Mouse (Mus musculus) kidney, embryonic 16.5 days (tissue): ENCODE data around the gene Tbl2. TPM values are rescaled to one million over a fixed set of nuclear protein-coding genes. Genes with fewer than 3 reads are reported as not detected.
A peak's percentile ranks its signal among the peaks of the same experiment; 100 is the strongest.

Experiments used
- ATAC-seq: fragments of 200-750 bp; cut with Nextera tagmentation; 2 replicates; pipeline ENCODE4 v1.8.0; 2017; ENCODE audit warnings: moderate TSS enrichment; ENCODE audit not compliant: low FRiP score, low TSS enrichment
- H3K27ac ChIP-seq: fragments of 300-500 bp; sonication (generic); 2 replicates; pipeline ENCODE4 v1.5.1; 2014; ENCODE audit warnings: low read length
- H3K27me3 ChIP-seq: fragments of 300-500 bp; sonication (generic); 2 replicates; pipeline ENCODE4 v1.6.1; 2014; ENCODE audit warnings: low read length, control low read depth, mixed read lengths; ENCODE audit not compliant: insufficient read depth
- H3K36me3 ChIP-seq: fragments of 300-500 bp; sonication (generic); 2 replicates; pipeline ENCODE4 v1.6.1; 2014; ENCODE audit warnings: low read length, control low read depth, mixed read lengths; ENCODE audit not compliant: insufficient read depth
- H3K4me1 ChIP-seq: fragments of 300-500 bp; sonication (generic); 2 replicates; pipeline ENCODE4 v1.6.1; 2014; ENCODE audit warnings: low read length, control low read depth, mixed read lengths; ENCODE audit not compliant: insufficient read depth
- H3K4me2 ChIP-seq: fragments of 300-500 bp; sonication (generic); replicated peaks from 2 replicates; pipeline ENCODE4 v1.6.1; 2014; ENCODE audit warnings: low read depth, low read length
- H3K4me3 ChIP-seq: fragments of 300-500 bp; sonication (generic); 2 replicates; pipeline ENCODE4 v1.5.1; 2014; ENCODE audit warnings: mild to moderate bottlenecking, low read length
- H3K9ac ChIP-seq: fragments of 300-500 bp; sonication (generic); replicated peaks from 2 replicates; pipeline ENCODE4 v1.6.1; 2014; ENCODE audit warnings: low read length
- H3K9me3 ChIP-seq: fragments of 300-500 bp; sonication (generic); 2 replicates; pipeline ENCODE4 v1.6.1; 2016; ENCODE audit warnings: low read length, control low read depth
- WGBS: fragments of 180-500 bp; shearing (Covaris S2); extraction: QIAGEN DNeasy Blood & Tissue Kit; methylation state at CpG from one replicate; pipeline ENCODE4 v1.1.7; 2014; 5-methylcytosine and 5-hydroxymethylcytosine counted together
- polyA plus RNA-seq: library from polyadenylated mRNA; unstranded; fragments of >200 nt; fragmentation: Nextera tagmentation; extraction: Ambion mirVana; gene quantifications from 2 replicates; pipeline ENCODE4 v1.2.1, GENCODE M21; 2015

Gene Tbl2
- 26.3 and 27.0 TPM in 2 replicates for polyA plus RNA-seq

GRCm38 (mm10) chr5:135149053-135149819 lies at the start of gene Tbl2:
Gene Tbl2, plus strand, starts transcription at chr5:135149657.
- H3K4me2 ChIP-seq = peak within 1 kb of the TSS; percentile 75
- WGBS = under 1% methylated on average over 62 of the region's 63 CpGs

GRCm38 (mm10) chr5:135100981-135101380 lies 48.5 kb upstream of the Tbl2 start:
- no peak overlapping the region for H3K27ac ChIP-seq
- H3K9ac ChIP-seq = no peak overlapping the region
- H3K4me3 ChIP-seq = no peak overlapping the region
- no peak overlapping the region for H3K4me2 ChIP-seq
- no peaks in the 10 kb centered on the region for H3K9me3 ChIP-seq
- 65% methylated on average over 1 of the region's 1 CpGs for WGBS
- H3K36me3 ChIP-seq = no peaks in the 10 kb centered on the region
- no peak for ATAC-seq
- no peaks in the 10 kb centered on the region for H3K4me1 ChIP-seq
- H3K27me3 ChIP-seq = peaks cover 7% of the 10 kb centered on the region; the same call in 1 of the 2 replicates

More at GRCm38 (mm10) chr5:135149053-135149819, at the start of gene Tbl2:
- Histone ChIP-seq H3K4me3 (peak within 1 kb of the TSS; percentile 86), H3K27me3 (no peaks in the 10 kb centered on the region), H3K9ac (peak within 1 kb of the TSS; percentile 81), H3K36me3 (peaks cover 11% of the 10 kb centered on the region), H3K27ac (peak within 1 kb of the TSS; percentile 97), H3K4me1 (peaks cover 9% of the 10 kb centered on the region), H3K9me3 (no peaks in the 10 kb centered on the region)
- ATAC-seq = peak; percentile 98

- Histone ChIP-seq H3K27me3 (peaks cover 24% of the 10 kb centered on the region), H3K9ac (no peak overlapping the region), H3K9me3 (no peaks in the 10 kb centered on the region), H3K4me2 (no peak overlapping the region), H3K27ac (no peak overlapping the region), H3K4me1 (peaks cover 14% of the 10 kb centered on the region; the same call in 1 of the 2 replicates), H3K4me3 (no peak overlapping the region), H3K36me3 (no peaks in the 10 kb centered on the region)
- no peak for ATAC-seq
- WGBS = 65% methylated on average over 11 of the region's 11 CpGs
Measured at GRCm38 (mm10) chr5:135103999-135104660, 45.3 kb upstream of the Tbl2 start.

- Histone ChIP-seq H3K27me3 (peaks cover 24% of the 10 kb centered on the region), H3K9me3 (no peaks in the 10 kb centered on the region), H3K4me1 (peaks cover 14% of the 10 kb centered on the region; the same call in 1 of the 2 replicates), H3K4me2 (peak overlapping the region; percentile 95), H3K4me3 (peak overlapping the region; percentile 59), H3K9ac (peak overlapping the region; percentile 68), H3K36me3 (no peaks in the 10 kb centered on the region), H3K27ac (no peak overlapping the region)
- under 1% methylated on average over 48 of the region's 48 CpGs for WGBS
- peak; percentile 88 for ATAC-seq
Measured at GRCm38 (mm10) chr5:135106758-135107256, 42.6 kb upstream of the Tbl2 start.

DNA sequence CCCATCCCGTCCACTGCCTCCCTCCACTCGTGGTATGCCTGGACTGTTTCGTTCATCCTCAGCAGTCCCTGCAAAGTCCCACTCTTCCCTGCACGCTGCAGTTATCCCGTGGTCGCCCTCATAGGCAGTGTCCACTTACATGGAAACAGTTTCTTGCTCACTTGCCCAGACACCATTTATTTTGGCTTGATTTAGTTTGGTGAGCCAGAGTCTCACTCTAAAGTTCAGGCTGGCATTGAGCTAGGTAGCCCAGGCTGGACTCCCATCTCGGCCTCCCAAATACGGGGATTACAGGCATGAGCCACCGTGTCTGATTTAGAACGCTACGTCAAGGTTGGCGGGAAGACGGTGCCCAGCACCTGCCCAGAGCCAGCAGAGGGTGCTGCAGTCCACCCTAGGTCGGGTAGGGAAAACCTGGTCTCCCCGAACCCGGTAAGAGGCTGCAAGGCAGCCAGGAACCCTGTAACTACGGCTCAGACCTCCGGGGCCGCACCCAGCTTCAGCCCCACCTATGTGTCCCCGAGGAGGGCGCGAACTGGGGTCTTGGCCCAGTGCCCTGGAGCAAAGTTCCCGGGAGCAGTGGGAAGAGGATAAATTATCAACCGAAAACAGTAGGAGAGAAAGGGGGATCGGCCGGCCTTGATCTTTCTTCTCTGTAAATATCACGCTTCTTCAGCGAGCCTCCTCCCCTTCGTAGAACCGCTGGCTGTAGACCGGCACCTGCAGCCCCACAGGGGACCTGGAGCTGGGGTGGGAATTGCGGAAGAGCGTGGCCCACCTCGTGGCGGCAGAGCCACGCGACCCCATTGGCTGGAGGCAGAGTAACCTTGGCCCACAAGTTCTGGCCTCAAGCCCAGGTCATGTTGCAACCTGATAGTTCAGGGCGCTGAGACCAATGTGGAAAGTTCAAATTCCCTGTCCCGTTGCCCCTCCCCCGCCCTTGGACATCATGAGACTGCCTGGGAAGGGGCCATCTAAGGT lies 41.6 kb upstream of the Tbl2 start:
- H3K27me3 ChIP-seq = peaks cover 24% of the 10 kb centered on the region
- H3K4me2 ChIP-seq = peak overlapping the region; percentile 95
- ATAC-seq = peak; percentile 64; the same call in 1 of the 2 replicates
- no peaks in the 10 kb centered on the region for H3K9me3 ChIP-seq
- peak overlapping the region; percentile 68; the same call in 1 of the 2 replicates for H3K9ac ChIP-seq
- 5% methylated on average over 38 of the region's 40 CpGs for WGBS
- no peaks in the 10 kb centered on the region for H3K36me3 ChIP-seq
- H3K4me1 ChIP-seq = peaks cover 14% of the 10 kb centered on the region; the same call in 1 of the 2 replicates
- no peak overlapping the region for H3K27ac ChIP-seq
- peak overlapping the region; percentile 59 for H3K4me3 ChIP-seq

GRCm38 (mm10) chr5:135109017-135109416 lies 40.4 kb upstream of the Tbl2 start:
- Histone ChIP-seq H3K4me2 (no peak overlapping the region), H3K9me3 (no peaks in the 10 kb centered on the region), H3K36me3 (no peaks in the 10 kb centered on the region), H3K27ac (no peak overlapping the region), H3K27me3 (peaks cover 24% of the 10 kb centered on the region), H3K4me1 (peaks cover 14% of the 10 kb centered on the region; the same call in 1 of the 2 replicates), H3K4me3 (no peak overlapping the region), H3K9ac (no peak overlapping the region)
- no peak for ATAC-seq
- 42% methylated on average over 6 of the region's 6 CpGs for WGBS

DNA sequence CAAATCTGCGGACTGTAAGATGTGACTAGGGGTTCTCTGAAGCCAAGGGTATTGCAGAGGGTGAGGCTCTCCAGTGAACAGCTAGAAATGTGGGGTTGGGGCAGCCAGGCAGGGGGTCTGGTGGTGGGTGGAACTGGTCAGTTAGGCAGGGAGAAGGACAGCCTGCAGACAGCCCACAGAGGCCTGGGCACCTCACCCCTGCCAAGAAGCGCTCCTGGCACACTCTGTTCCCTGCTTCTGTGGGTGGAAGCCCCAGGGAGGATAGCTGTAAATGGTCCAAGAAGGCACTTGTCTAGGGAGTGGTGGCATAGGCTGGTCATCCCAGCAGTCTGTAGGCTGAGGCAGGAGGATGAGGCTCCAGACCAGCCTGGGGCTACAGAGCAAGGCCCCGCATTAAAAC lies 40.0 kb upstream of the Tbl2 start:
- WGBS = 85% methylated on average over 3 of the region's 3 CpGs
- no peaks in the 10 kb centered on the region for H3K9me3 ChIP-seq
- no peak overlapping the region for H3K4me3 ChIP-seq
- peaks cover 24% of the 10 kb centered on the region for H3K27me3 ChIP-seq
- peaks cover 14% of the 10 kb centered on the region; the same call in 1 of the 2 replicates for H3K4me1 ChIP-seq
- H3K36me3 ChIP-seq = no peaks in the 10 kb centered on the region
- H3K27ac ChIP-seq = no peak overlapping the region
- no peak overlapping the region for H3K4me2 ChIP-seq
- ATAC-seq = no peak
- H3K9ac ChIP-seq = no peak overlapping the region

DNA sequence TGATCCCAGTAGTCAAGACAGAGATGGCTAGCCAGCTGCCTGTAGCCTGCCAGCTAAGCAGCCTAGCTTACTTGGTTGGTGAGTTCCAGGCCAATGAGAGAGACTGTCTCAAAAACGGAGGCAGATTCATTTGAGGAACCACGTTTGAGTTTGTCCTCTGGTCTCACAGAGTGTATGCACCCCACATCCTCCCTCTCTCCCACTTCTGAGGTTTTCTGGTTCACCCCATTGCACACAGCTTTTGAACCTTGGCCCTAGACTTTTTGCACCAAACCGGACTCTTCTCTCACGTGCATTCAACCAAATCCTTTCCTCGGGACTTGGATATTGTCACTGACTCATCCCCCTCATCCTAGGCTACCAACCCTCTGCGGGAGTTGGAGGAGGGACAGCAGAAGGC lies 39.5 kb upstream of the Tbl2 start:
- WGBS = 39% methylated on average over 6 of the region's 6 CpGs
- Histone ChIP-seq H3K9me3 (no peaks in the 10 kb centered on the region), H3K4me3 (no peak overlapping the region), H3K36me3 (no peaks in the 10 kb centered on the region), H3K9ac (no peak overlapping the region), H3K27me3 (peaks cover 24% of the 10 kb centered on the region), H3K4me1 (peaks cover 14% of the 10 kb centered on the region; the same call in 1 of the 2 replicates), H3K4me2 (no peak overlapping the region), H3K27ac (no peak overlapping the region)
- ATAC-seq = no peak

- no peaks in the 10 kb centered on the region for H3K36me3 ChIP-seq
- H3K4me1 ChIP-seq = peaks cover 2% of the 10 kb centered on the region; the same call in 1 of the 2 replicates
- no peak overlapping the region for H3K9ac ChIP-seq
- H3K4me2 ChIP-seq = no peak overlapping the region
- WGBS = 84% methylated on average over 12 of the region's 12 CpGs
- H3K27ac ChIP-seq = no peak overlapping the region
- no peak overlapping the region for H3K4me3 ChIP-seq
- no peak for ATAC-seq
- H3K27me3 ChIP-seq = no peaks in the 10 kb centered on the region
- no peaks in the 10 kb centered on the region for H3K9me3 ChIP-seq
Measured at GRCm38 (mm10) chr5:135113782-135114181, 35.7 kb upstream of the Tbl2 start.
